Mouse (Mus musculus) retina, embryonic 14.5 days (tissue): ENCODE data around the gene Masp2.
A peak's percentile ranks its signal among the peaks of the same experiment; 100 is the strongest.

Experiments
- DNase-seq: peaks from one replicate; pipeline ENCODE4 v3.0.0-alpha.2; 2015; ENCODE audit warnings: low spot score

The Masp2 gene

GRCm38 (mm10) chr4:148602357-148603120 is at the start of gene Masp2:
Gene Masp2, plus strand, starts transcription at chr4:148602554.
- DNase-seq, result no peak

DNA sequence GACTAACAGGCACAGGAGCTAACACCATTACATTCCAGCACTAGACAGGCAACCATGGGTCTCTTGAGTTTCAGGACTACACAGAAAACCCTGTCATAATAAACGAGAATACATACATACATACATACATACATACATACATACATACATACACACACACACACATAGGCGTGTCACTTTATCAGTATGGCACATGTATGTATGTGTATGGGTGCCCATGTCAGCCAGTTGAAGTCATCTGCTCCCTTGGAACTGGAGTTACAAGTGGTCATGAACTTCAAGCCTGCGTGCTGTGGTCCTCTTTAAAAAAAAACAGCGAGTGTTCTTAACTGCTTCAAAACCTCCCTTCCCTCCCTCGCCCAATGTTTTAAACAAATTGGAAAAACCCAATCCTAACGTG is 44.6 kb upstream of the Masp2 start:
- no peak for DNase-seq

GRCm38 (mm10) chr4:148558297-148559000 is 43.9 kb upstream of the Masp2 start, which contains the start of gene Exosc10:
Gene Exosc10, plus strand, starts transcription at chr4:148558429.
- DNase-seq, result peak; percentile 94

GRCm38 (mm10) chr4:148562676-148563075 is 39.7 kb upstream of the Masp2 start:
- no peak for DNase-seq

GRCm38 (mm10) chr4:148563595-148563994 is 38.8 kb upstream of the Masp2 start:
- DNase-seq, result no peak

DNA sequence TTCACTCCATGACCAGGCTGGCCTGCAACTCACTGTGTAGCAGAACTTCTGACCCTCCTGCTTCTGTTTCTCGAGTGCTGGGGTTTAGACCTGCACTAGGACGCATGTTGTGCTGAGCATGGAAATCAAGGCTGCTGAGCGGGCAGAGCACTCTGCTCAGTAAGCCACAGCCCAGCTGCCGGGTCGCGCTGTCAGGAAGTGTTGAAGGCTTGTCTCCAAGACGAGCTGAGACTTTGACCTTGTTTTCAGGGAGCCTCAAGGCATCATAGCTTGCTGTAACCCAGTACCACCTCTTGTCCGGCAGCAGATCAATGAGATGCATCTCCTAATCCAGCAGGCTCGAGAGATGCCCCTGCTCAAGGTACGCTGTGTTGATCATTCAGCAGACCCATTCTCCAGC is 32.2 kb upstream of the Masp2 start:
- DNase-seq, result no peak

GRCm38 (mm10) chr4:148570693-148571295 is 31.6 kb upstream of the Masp2 start:
- no peak for DNase-seq

DNA sequence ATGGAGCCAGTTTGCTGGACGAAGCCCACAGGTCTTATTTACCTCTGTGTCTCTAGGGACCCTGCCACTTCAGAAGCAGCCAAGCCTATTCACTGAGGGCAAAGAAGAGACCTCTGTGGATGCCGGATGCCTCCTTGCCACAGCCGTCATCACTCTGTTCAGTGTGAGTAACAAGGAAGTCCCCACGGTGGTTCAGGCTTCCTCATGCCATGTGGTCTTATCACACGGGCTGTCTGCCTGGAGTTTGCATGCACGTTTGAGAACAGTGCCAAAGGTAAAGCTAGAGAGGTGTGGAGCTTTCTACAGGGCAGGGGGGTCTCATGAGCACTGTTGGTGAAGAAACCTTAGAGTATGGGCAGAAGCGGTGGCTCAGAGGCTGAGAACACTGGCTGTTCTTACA is 29.1 kb upstream of the Masp2 start:
- DNase-seq, result no peak

DNA sequence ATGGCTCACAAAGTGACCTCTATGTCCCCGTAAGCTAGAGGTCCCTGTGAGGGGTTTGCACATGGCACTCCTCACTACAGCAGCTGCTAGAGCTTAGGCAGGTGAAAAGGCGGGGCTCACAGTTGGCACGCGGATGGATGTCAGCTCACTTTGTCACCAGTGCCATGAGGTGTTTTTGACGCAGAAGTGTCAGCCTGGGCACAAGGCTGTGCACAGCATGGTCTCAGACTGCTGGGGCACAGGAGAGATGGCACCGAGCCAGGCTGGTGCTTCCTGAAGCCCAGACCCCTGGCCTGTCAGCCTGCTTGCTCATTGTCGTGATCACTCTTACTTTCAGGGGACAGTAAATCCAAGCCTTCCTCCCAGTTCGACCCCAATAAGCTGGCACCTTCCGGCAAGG is 21.6 kb upstream of the Masp2 start:
- DNase-seq, result no peak

GRCm38 (mm10) chr4:148581422-148581821 is 20.9 kb upstream of the Masp2 start:
- no peak for DNase-seq

GRCm38 (mm10) chr4:148583257-148583656 is 19.1 kb upstream of the Masp2 start:
- DNase-seq, result no peak

- no peak for DNase-seq
Measured at GRCm38 (mm10) chr4:148586648-148587047, 15.7 kb upstream of the Masp2 start.

GRCm38 (mm10) chr4:148588793-148589192 is 13.6 kb upstream of the Masp2 start:
- DNase-seq, result no peak

DNA sequence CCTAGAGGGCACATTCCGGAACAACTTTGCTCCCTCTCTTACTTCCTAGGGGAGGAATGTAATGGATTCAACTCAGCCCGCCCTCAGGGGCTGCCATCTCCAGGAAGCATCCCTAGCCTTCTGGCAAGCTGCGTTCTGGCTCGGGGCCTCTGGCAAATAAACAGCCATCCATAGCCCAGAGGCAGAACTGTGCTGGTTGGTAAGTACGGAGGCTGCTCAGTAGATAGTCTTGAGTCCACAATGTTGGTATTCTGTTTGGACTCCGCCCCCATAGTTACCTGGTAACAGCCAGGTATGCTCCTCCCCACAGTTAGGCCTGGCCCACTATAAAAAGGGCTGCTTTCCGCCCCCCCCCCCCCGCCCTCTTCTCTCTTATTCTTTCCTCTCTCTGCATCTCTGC is 12.8 kb upstream of the Masp2 start:
- no peak for DNase-seq

- DNase-seq, result peak; percentile 28
Measured at GRCm38 (mm10) chr4:148590421-148591170, 11.8 kb upstream of the Masp2 start.

DNA sequence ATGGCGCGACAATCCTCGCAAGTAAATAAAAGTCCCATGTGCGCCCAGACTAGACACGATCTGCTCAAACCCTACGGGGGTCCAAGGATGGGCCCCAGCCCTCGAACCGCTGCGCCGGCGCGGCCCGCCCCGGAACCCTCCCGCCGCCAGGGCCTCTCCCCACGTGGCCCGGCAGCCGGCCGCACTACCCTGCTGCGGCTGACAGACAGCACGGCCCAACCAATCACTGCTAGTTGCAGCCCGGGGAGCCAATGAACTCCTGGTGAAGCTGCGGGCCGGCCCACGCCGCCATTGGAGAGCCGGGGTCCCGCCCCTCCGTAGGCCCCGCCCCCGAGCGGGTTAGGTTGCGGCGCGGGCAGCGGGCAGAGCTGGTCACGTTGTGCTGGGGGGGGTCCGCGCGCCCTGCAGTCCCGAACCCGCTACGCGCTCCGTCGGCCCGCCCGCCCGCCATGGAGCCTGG is 11.2 kb upstream of the Masp2 start, which contains the start of gene Srm:
Srm (plus strand) TSS at position 333 of the 460 bp plus-strand sequence.
- DNase-seq, result peak; percentile 97

- DNase-seq, result peak; percentile 34
Measured at GRCm38 (mm10) chr4:148591637-148592380, 10.5 kb upstream of the Masp2 start.

DNA sequence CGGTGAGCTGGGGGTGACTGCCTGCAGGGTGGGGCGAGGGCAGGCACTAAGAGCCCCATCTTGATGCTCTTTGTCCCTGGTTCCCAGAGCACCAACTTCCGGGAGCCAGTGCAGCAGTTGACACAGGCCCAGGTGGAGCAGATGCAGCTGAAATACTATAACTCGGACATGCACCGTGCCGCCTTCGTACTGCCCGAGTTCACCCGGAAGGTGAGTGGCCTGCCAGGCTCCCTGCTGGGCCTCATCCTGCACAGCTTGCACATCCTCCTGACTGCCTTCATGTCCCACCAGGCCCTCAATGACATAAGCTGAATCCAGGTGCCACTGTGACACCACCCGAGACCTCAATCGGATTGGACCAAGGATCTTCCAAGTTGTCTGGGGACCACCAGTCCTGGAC is 8.4 kb upstream of the Masp2 start:
- no peak for DNase-seq

DNA sequence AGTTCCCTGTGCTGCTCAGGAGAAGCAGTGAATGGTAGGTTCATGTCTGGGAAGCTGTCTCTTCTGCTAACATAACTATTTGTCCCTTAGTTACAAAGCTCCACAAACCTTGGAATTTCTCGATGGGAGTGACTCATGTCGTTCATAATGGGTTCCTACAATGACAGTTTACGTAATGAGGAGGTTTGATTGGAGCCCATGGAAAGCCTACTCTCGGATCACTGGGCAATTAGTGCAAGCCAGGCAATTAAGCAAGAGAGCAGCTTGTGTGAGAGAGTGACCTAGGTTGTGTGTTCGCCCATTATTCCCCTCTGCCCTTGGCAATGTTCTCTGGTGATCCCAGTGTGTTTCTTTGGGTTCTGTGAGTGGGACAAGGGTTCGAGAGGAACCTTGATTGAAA is 6.4 kb upstream of the Masp2 start:
- DNase-seq, result peak; percentile 60

- DNase-seq, result no peak
Measured at GRCm38 (mm10) chr4:148596731-148597130, 5.6 kb upstream of the Masp2 start.

GRCm38 (mm10) chr4:148598826-148599225 is 3.5 kb upstream of the Masp2 start:
- DNase-seq, result no peak
